Mouse (Mus musculus): ENCODE results near the gene Ppp2r2c. TPM values are rescaled to one million over a fixed set of nuclear protein-coding genes. Genes with fewer than 3 reads are reported as not detected.
A peak's percentile ranks its signal among the peaks of the same experiment; 100 is the strongest.

The Ppp2r2c gene
- total RNA-seq, 2 experiments from 2014 or later = 298 to 304 TPM

DNA sequence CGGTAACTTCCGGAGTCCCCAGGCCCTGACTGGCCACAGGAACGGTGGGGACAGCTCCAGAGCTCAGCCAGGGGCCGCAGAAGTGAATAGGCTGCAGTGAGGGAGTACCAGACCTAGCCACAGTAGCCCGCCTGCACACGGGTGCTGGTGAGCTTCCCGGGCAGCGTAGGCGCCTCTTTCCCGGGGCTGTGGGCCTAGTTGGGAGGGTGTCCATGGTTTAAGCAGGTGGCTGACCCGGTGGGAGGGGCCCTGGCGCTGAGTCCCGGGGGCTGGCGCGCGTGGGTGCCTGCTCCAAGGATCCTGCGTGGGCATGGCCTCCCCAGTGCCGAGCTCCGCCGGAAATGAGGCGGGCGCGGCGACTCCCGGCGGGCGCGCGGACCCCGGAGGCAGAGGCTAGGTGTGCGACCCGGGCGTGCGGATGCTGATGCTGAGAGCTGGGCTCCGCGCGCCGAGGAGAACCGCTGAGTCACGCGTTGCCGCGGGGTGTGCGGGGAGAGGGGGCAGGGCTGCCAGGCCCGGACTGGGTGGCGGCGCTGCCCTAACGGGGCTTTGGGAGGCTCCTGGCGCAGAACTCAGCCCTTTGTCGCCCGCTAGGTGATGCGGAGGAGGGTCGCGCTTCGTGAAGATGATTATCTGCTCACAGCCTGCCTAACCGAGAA, 1.4 kb downstream of the Ppp2r2c start:
- peak; percentile 55 to 67 for DNase-seq (ENCODE audit: low spot score in 2 of 2)

GRCm38 (mm10) chr5:36870916-36871315, 2.6 kb downstream of the Ppp2r2c start:
- no peak for DNase-seq (ENCODE audit: low spot score in 2 of 2)

- no peak for DNase-seq (ENCODE audit: low spot score in 2 of 2)
Measured at GRCm38 (mm10) chr5:36875956-36876355, 7.6 kb downstream of the Ppp2r2c start.

- DNase-seq (ENCODE audit: low spot score in 2 of 2) = no peak
Measured at GRCm38 (mm10) chr5:36876777-36877396, 8.6 kb downstream of the Ppp2r2c start.

DNA sequence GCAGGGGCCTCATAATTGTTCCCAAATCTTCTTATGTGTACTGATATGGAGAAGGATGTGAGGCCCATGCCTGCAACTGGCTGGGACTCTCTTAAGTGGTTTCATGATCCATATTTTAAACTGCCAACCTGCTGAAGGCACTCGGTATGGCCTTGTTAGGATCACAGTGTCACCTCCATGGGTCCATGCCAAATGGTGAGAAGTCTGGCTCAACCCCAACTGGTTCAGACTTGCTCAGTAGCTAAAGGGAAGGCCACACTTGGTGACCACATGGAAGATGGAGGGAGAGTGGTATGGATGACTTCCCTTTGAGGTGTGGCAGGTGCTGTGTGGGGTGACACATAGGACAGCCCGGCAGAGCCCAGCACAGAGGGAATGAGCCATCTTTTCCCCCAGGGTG, 9.3 kb downstream of the Ppp2r2c start:
- no peak for DNase-seq (ENCODE audit: low spot score in 2 of 2)

DNA sequence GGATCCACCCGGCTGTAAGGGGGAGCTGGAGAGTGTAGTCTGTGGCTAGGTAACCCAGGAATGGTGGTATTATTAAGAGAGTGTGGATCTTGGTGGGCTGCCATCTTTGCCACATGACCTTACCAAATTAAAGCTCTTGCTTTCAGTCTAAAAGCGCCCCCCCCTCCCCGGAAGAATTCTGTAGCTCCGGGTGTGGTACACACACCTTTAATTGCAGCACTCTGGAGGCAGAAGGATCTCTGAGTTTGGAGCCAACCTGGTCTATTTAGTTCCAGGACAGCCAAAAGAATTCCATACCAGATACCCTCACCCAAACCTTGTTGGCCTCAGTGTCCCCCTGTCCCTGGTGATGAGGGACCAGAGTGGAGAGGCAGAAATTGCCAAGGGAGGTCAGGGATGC, 10.5 kb downstream of the Ppp2r2c start:
- no peak for DNase-seq (ENCODE audit: low spot score in 2 of 2)

GRCm38 (mm10) chr5:36880622-36881021, 12.3 kb downstream of the Ppp2r2c start:
- DNase-seq (ENCODE audit: low spot score in 2 of 2) = no peak

GRCm38 (mm10) chr5:36883516-36883915, 15.2 kb downstream of the Ppp2r2c start:
- DNase-seq (ENCODE audit: low spot score in 2 of 2) = no peak

- DNase-seq (ENCODE audit: low spot score in 2 of 2) = no peak
Measured at GRCm38 (mm10) chr5:36885067-36885466, 16.8 kb downstream of the Ppp2r2c start.

GRCm38 (mm10) chr5:36885595-36885994, 17.3 kb downstream of the Ppp2r2c start:
- no peak for DNase-seq (ENCODE audit: low spot score in 2 of 2)

DNA sequence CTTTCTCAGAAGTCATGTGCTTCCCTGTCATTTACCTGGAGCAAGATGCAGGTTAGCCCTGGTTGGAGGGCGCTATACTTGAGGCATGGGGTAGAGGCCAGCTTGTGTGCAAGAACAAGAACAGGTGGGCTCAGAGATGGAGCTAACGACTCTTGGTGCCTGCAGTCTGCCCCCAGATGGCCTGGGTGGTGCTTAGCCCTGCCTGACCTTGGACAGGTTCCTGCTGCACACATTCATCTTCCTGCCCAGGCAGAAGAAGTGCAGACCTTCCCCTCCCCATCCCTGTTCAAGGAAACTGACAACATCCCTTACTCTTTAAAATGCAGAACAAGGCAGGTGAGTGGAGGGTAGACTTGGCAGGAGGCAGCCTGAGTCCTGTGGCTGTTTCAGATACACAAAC, 18.0 kb downstream of the Ppp2r2c start:
- no peak for DNase-seq (ENCODE audit: low spot score in 2 of 2)

DNA sequence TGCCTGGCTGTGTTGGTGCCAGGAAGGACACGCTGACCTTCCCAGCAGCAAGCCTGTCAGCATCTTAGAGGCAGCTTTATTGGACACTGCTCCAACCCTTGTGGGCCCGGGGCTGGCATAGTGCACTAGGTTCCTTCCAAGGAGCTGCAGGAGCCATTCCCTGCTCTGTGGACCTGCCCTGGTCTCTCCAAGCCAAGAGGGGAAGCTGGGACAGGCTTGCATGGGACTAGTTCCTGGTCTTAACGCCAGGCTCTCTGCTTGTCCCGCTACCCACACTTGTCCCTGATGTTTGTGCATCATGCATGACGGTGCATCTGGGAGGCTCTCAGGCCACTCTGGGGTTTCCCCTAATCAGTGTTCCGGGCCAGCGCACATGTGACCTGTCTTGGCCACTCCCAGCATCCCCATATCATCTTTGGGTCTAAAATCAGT, 18.6 kb downstream of the Ppp2r2c start:
- no peak for DNase-seq (ENCODE audit: low spot score in 2 of 2)

DNA sequence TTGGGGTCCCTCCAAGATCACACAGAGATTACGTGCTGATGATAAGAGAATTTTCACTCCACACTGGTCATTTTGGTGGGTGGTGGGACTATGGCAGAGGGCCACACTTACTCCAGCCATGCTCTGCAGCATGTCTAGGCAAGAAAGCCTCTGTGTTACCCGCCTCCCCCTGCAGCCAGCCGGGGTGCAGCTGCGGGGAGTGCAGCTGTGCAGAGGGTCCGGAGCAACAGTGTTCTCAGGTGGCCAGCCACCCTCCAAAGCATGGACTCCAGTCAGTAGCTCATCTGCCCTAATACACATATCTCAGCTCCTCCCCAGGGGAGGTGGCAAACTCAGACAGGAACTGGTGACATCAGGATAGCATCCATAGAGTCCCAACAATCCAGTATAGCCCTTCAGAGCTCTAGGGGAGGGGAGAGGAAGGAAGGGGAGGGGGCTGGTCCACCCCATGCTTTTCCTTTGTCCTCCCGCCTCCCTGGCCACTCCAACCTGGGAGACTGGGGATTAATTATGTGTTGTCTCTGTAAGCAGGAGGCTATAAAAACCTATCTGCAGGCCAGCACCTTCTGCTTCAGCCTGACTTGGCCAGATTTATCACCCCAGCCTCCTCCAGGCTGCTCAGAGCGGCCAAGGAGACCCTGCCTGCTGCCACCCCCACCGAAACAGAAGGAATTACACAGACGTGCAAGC, 19.1 kb downstream of the Ppp2r2c start:
- no peak for DNase-seq (ENCODE audit: low spot score in 2 of 2)

- DNase-seq (ENCODE audit: low spot score in 2 of 2) = no peak
Measured at GRCm38 (mm10) chr5:36888501-36888900, 20.2 kb downstream of the Ppp2r2c start.

GRCm38 (mm10) chr5:36888911-36889310, 20.6 kb downstream of the Ppp2r2c start:
- no peak for DNase-seq (ENCODE audit: low spot score in 2 of 2)

DNA sequence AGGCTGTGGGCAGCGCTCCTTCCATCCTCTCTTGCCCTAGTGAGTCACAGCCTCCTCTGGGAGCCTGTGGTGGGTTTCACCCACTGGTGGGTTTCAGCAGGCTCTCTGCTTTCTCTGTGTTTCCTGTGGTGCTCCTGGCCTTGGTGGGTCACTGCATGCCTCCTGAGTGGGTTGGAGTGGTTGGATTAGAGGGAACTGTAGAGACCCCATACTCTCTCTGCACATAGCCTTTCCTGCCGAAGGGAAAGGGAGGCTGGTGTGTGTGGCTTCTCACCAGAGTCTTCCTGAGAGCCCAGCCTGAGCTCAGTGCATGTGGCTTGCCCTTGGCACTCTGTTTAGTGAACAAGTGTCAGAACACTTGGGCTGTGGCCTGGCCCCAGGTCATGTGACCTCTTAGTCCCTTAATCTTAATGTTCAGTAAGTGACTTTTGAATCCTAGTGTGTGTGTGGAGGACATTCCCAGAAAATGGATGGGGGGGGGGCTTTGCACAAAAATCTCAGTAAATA, 21.1 kb downstream of the Ppp2r2c start:
- DNase-seq (ENCODE audit: low spot score in 2 of 2) = no peak

DNA sequence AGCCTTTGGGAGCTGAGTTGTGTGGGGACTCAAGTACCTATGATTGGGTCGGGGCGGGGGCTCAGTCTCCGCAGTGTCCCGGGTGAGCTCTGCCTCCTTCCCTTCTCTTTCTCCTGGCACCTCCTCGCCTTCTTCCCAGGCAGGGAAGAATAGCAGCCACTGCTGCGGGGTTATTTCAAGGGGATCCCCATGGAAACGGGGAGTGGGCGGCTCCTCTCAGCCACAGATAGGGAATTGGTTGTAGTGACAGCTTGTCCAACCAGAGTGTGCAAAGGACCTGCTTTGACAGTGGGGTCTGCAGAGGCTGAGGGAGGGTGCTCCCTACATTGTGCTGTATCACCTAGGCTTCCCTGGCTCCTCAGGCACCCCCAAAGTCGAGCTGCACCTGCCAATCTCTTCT, 22.5 kb downstream of the Ppp2r2c start:
- peak; percentile 55 to 60 for DNase-seq (ENCODE audit: low spot score in 2 of 2)

DNA sequence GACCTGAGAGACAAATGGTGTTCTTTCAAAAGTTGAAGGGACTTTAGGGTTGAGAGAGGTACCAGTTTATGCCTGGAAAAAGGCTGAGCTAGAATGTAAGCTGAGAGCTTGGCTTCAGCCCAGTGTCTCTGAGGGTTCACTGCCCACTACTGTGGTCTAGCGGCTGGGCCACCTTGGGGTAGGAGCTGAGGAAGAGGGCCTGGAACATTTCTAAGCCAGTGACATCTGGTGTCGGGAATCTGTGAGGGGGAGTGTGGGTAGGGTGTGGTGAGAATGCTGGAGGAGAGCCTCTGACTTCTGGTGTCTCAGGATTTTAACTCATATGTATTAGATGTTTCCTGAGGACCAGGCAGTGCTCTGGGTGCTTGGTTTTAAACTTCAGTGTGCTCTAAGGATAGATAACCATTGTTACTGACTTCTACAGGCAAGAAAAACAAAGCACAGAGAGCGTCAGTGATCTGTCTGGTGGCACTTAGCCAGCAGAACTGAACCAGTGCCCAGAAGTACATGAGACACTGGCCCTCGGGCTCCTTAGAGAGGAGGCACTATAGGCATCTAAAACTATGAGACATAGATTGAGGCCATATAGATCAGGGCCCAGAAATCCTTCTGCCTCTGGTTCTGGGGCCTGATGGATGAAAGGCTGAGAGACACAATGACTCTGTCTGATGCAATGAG, 23.6 kb downstream of the Ppp2r2c start:
- DNase-seq (ENCODE audit: low spot score in 2 of 2) = no peak

DNA sequence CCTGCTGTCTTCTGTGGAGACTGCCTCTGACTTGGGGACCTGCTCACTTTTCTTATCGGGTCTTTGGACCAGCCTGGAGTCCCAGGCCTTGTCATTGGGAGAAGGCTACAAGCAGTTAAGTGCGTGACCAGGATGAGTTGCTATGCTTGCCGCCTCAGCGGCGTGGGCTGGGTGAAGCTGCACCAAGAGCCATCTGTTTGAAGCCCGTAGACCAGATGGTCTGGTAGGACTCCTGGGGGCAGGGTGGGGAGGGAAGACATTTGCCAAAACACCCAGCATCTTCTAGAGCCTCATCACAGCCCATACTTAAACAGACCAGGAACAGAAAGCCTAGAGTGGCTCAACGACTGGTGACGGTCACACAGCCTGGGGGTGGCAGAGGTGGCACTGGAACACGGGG, 24.9 kb downstream of the Ppp2r2c start:
- no peak for DNase-seq (ENCODE audit: low spot score in 2 of 2)

DNA sequence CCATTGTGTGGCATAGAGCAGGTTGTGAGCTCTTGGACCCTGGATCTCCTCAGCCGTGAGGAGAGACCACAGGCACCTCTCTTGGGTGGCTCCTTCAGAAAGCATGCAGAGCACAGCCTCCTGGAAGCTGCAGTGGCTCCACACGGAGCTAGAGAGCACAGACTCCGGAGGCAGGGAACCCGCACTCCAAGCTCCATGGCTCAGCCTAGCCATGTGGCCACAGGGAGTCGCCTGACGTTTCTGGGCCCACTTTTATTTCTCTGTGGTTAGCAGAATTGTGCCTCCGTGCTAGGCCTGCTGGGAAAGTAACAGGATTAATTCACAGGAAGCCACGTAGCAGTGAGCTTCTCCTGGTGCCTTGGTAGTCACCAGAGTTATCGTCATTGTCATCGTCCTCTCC, 25.8 kb downstream of the Ppp2r2c start:
- DNase-seq (ENCODE audit: low spot score in 2 of 2) = no peak

DNA sequence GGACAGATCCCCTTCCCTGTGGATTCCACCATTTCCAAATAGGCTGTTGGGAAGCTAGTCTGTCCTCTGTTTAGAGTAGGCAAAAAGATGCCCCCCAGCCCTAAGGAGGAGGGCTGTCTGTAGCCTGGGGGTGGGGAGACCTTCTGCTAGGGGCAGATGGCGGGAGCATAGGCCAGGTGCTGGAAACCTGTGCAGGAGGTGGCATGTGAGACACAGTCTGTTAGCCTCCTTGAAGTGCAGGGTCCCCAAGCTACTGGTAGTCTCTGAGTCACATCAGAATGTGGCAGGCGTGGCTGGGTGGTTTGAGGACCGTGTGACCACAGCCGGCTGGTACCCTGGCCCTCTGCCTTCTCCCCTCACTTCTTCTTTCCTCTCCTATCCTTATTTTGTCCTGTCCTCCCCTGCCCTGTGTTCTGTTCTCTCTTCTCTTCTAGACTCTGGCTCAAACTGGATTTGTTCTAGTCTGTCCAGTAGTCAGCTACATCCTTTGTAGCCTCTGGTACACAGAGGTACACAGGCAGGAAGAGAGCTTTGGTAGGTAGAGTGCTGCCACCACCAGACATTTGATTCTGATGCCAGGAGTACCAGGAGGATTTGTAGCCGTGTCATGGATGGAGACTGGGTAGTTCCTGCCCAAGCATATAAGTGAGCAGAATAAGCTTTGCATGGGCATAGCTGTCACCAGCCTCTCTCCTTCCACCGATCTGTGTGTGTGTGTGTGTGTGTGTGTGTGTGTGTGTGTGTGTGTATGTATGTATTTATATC, 26.5 kb downstream of the Ppp2r2c start:
- DNase-seq (ENCODE audit: low spot score in 2 of 2) = no peak
